Mouse (Mus musculus) hindbrain, embryonic 16.5 days (tissue): ENCODE measurements at regions not wholly inside any gene's neighbourhood (a gene's known extent, or its start where the extent isn't known, plus 50 kb on each side); places are given as distances from the start of the nearest gene placed in this dataset.

ENCODE experiments used
- ATAC-seq: fragments of 200-750 bp; cut with Nextera tagmentation; 2 replicates; pipeline ENCODE4 v1.8.0; 2017; ENCODE audit warnings: moderate TSS enrichment, moderate library complexity
- H3K27ac ChIP-seq: fragments of 300-500 bp; sonication (generic); 2 replicates; pipeline ENCODE4 v1.5.1; 2014; ENCODE audit warnings: low read depth, mild to moderate bottlenecking, control low read depth, low read length, moderate library complexity
- H3K27me3 ChIP-seq: fragments of 300-500 bp; sonication (generic); replicated peaks from 2 replicates; pipeline ENCODE4 v1.6.1; 2014; ENCODE audit warnings: low read length; ENCODE audit not compliant: control insufficient read depth, insufficient read depth
- H3K36me3 ChIP-seq: fragments of 300-500 bp; sonication (generic); 2 replicates; pipeline ENCODE4 v1.6.1; 2014; ENCODE audit warnings: mild to moderate bottlenecking, low read length, moderate library complexity, mixed read lengths; ENCODE audit not compliant: control insufficient read depth, insufficient read depth
- H3K4me1 ChIP-seq: fragments of 300-500 bp; sonication (generic); 2 replicates; pipeline ENCODE4 v1.6.1; 2014; ENCODE audit warnings: low read depth, low read length; ENCODE audit not compliant: control insufficient read depth, insufficient read depth
- H3K4me2 ChIP-seq: fragments of 300-500 bp; sonication (generic); 2 replicates; pipeline ENCODE4 v1.6.1; 2014; ENCODE audit warnings: mild to moderate bottlenecking, low read length, control low read depth, moderate library complexity
- H3K4me3 ChIP-seq: fragments of 300-500 bp; sonication (generic); 2 replicates; pipeline ENCODE4 v1.5.1; 2014; ENCODE audit warnings: mild to moderate bottlenecking, low read length, control low read depth, moderate library complexity
- H3K9ac ChIP-seq: fragments of 300-500 bp; sonication (generic); 2 replicates; pipeline ENCODE4 v1.6.1; 2014; ENCODE audit warnings: low read depth, mild to moderate bottlenecking, control low read depth, low read length, moderate library complexity
- H3K9me3 ChIP-seq: fragments of 300-500 bp; sonication (generic); 2 replicates; pipeline ENCODE4 v1.6.1; 2014; ENCODE audit warnings: mild to moderate bottlenecking, low read length, moderate library complexity; ENCODE audit not compliant: control insufficient read depth
- WGBS: fragments of 180-500 bp; shearing (Covaris S2); extraction: QIAGEN DNeasy Blood & Tissue Kit; methylation state at CpG from one replicate; pipeline ENCODE4 v1.1.7; 2014; 5-methylcytosine and 5-hydroxymethylcytosine counted together

- no peaks in the 10 kb centered on the region; the same call in 1 of the 2 replicates for H3K4me1 ChIP-seq
- no peak for ATAC-seq
- H3K9me3 ChIP-seq: no peaks in the 10 kb centered on the region
- no peaks in the 10 kb centered on the region for H3K27me3 ChIP-seq
- H3K4me3 ChIP-seq: no peak overlapping the region
- H3K4me2 ChIP-seq: no peak overlapping the region
- H3K27ac ChIP-seq: no peak overlapping the region
- 63% methylated on average over 3 of the region's 3 CpGs for WGBS
- no peaks in the 10 kb centered on the region for H3K36me3 ChIP-seq
- no peak overlapping the region for H3K9ac ChIP-seq
These were observed 58.7 kb upstream of the Adpgk start for GRCm38 (mm10) chr9:59232682-59233081.

- 79% methylated on average over 7 of the region's 7 CpGs for WGBS
- ATAC-seq: no peak
- H3K27me3 ChIP-seq: no peaks in the 10 kb centered on the region
These were observed 59.4 kb upstream of the Adpgk start for GRCm38 (mm10) chr9:59231947-59232346.

GRCm38 (mm10) chr9:59231186-59231585 lies 60.2 kb upstream of the Adpgk start:
- Histone ChIP-seq H3K27me3 (no peaks in the 10 kb centered on the region), H3K9ac (no peak overlapping the region), H3K27ac (no peak overlapping the region), H3K4me1 (no peaks in the 10 kb centered on the region; the same call in 1 of the 2 replicates), H3K36me3 (no peaks in the 10 kb centered on the region), H3K9me3 (no peaks in the 10 kb centered on the region), H3K4me2 (no peak overlapping the region), H3K4me3 (no peak overlapping the region)
- WGBS: 63% methylated on average over 5 of the region's 5 CpGs
- no peak for ATAC-seq

More at GRCm38 (mm10) chr9:59231947-59232346, 59.4 kb upstream of the Adpgk start:
- no peak overlapping the region for H3K4me2 ChIP-seq
- no peaks in the 10 kb centered on the region for H3K36me3 ChIP-seq
- H3K4me3 ChIP-seq: no peak overlapping the region
- H3K4me1 ChIP-seq: no peaks in the 10 kb centered on the region; the same call in 1 of the 2 replicates
- no peak overlapping the region for H3K27ac ChIP-seq
- no peaks in the 10 kb centered on the region for H3K9me3 ChIP-seq
- no peak overlapping the region for H3K9ac ChIP-seq

GRCm38 (mm10) chr9:59230161-59230560 lies 61.2 kb upstream of the Adpgk start:
- WGBS: 81% methylated on average over 5 of the region's 5 CpGs
- no peaks in the 10 kb centered on the region for H3K9me3 ChIP-seq
- ATAC-seq: no peak
- H3K27ac ChIP-seq: no peak overlapping the region
- no peak overlapping the region for H3K4me2 ChIP-seq
- H3K36me3 ChIP-seq: no peaks in the 10 kb centered on the region
- H3K9ac ChIP-seq: no peak overlapping the region
- H3K27me3 ChIP-seq: no peaks in the 10 kb centered on the region
- H3K4me3 ChIP-seq: no peak overlapping the region
- H3K4me1 ChIP-seq: no peaks in the 10 kb centered on the region; the same call in 1 of the 2 replicates

- no peak overlapping the region for H3K4me3 ChIP-seq
- 86% methylated on average over 4 of the region's 4 CpGs for WGBS
- no peak for ATAC-seq
These were observed 63.4 kb upstream of the Adpgk start for GRCm38 (mm10) chr9:59227948-59228347.

GRCm38 (mm10) chr9:59226361-59226760 lies 65.0 kb upstream of the Adpgk start:
- ATAC-seq: no peak
- Histone ChIP-seq H3K27ac (no peak overlapping the region), H3K9ac (no peak overlapping the region), H3K36me3 (no peaks in the 10 kb centered on the region), H3K27me3 (no peaks in the 10 kb centered on the region), H3K9me3 (no peaks in the 10 kb centered on the region), H3K4me3 (no peak overlapping the region), H3K4me1 (no peaks in the 10 kb centered on the region), H3K4me2 (no peak overlapping the region)
- 84% methylated on average over 4 of the region's 4 CpGs for WGBS

More at GRCm38 (mm10) chr9:59227948-59228347, 63.4 kb upstream of the Adpgk start:
- Histone ChIP-seq H3K9ac (no peak overlapping the region), H3K4me1 (no peaks in the 10 kb centered on the region; the same call in 1 of the 2 replicates), H3K4me2 (no peak overlapping the region), H3K27me3 (no peaks in the 10 kb centered on the region), H3K9me3 (no peaks in the 10 kb centered on the region), H3K27ac (no peak overlapping the region), H3K36me3 (no peaks in the 10 kb centered on the region)

GRCm38 (mm10) chr9:59219277-59219676 lies 72.1 kb upstream of the Adpgk start:
- 90% methylated on average over 4 of the region's 4 CpGs for WGBS
- Histone ChIP-seq H3K27ac (no peak overlapping the region), H3K36me3 (no peaks in the 10 kb centered on the region), H3K4me3 (no peak overlapping the region), H3K4me1 (no peaks in the 10 kb centered on the region), H3K27me3 (no peaks in the 10 kb centered on the region), H3K9ac (no peak overlapping the region), H3K4me2 (no peak overlapping the region), H3K9me3 (no peaks in the 10 kb centered on the region)
- no peak for ATAC-seq

- no peaks in the 10 kb centered on the region for H3K36me3 ChIP-seq
- ATAC-seq: no peak
- 61% methylated on average over 15 of the region's 15 CpGs for WGBS
- no peaks in the 10 kb centered on the region for H3K27me3 ChIP-seq
- no peak overlapping the region for H3K27ac ChIP-seq
- no peak overlapping the region for H3K9ac ChIP-seq
- H3K9me3 ChIP-seq: 0 out of 2 replicates have a peak, but pooled peaks cover 2% of the 10 kb centered on the region
- H3K4me1 ChIP-seq: peaks cover 4% of the 10 kb centered on the region
- no peak overlapping the region for H3K4me3 ChIP-seq
- H3K4me2 ChIP-seq: no peak overlapping the region
These were observed 88.5 kb upstream of the Adpgk start for GRCm38 (mm10) chr9:59202654-59203514.

- no peak for ATAC-seq
- Histone ChIP-seq H3K4me2 (no peak overlapping the region), H3K27ac (no peak overlapping the region), H3K9ac (no peak overlapping the region), H3K27me3 (no peaks in the 10 kb centered on the region), H3K4me1 (peaks cover 5% of the 10 kb centered on the region), H3K4me3 (no peak overlapping the region), H3K9me3 (no peaks in the 10 kb centered on the region), H3K36me3 (no peaks in the 10 kb centered on the region)
- WGBS: 71% methylated on average over 19 of the region's 19 CpGs
These were observed 91.7 kb upstream of the Adpgk start for GRCm38 (mm10) chr9:59199495-59200196.
